Mouse (Mus musculus): ENCODE data around the gene Gm49325. TPM values are rescaled to one million over a fixed set of nuclear protein-coding genes. Genes with fewer than 3 reads are reported as not detected.
"Not testable (repeated sequence)": the region's sequence is repeated elsewhere in the genome, so short reads cannot be mapped to it uniquely, and the experiment has no call there.

Gene Gm49325
- polyA plus RNA-seq, 2 experiments from 2014 or later = 3.0 TPM; not detected in 1

GRCm38 (mm10) chr10:77685895-77686664 lies 80.1 kb downstream of the Gm49325 start, which contains the start of gene Tspear:
Gene Tspear, plus strand, starts transcription at chr10:77686569.
- ATAC-seq = no peak

GRCm38 (mm10) chr10:77687021-77687420 lies 81.0 kb downstream of the Gm49325 start:
- ATAC-seq = no peak

GRCm38 (mm10) chr10:77690356-77690807 lies 84.4 kb downstream of the Gm49325 start, which contains the start of gene Gm19402:
Gene Gm19402, minus strand, starts transcription at chr10:77690757.
- not testable (repeated sequence) for ATAC-seq

Other genes starting within 250 kb of the Gm49325 start
- 1 to 10 TPM in 1 of 2 experiments, under 1 TPM in 1; 0.74 to 1.2 TPM for gene Adarb1, start 187.9 kb upstream of the Gm49325 start, polyA plus RNA-seq (2017; shearing (Covaris generic))
- gene Fam207a, start 90.4 kb upstream of the Gm49325 start, polyA plus RNA-seq (2017; shearing (Covaris generic)) = 10 to 100 TPM; 11.8 to 14.3 TPM
- gene Itgb2, start 75.9 kb upstream of the Gm49325 start, polyA plus RNA-seq (2017; shearing (Covaris generic)) = 100 to 1,000 TPM; 449 to 774 TPM
- 100 to 1,000 TPM; 107 to 179 TPM for gene Pttg1ip, start 24.5 kb upstream of the Gm49325 start, polyA plus RNA-seq (2017; shearing (Covaris generic))
- 100 to 1,000 TPM in 1 of 2 experiments, 10 to 100 TPM in 1; 96.6 to 109 TPM for gene Sumo3, start 100 bp upstream of the Gm49325 start, polyA plus RNA-seq (2017; shearing (Covaris generic))
- 10 to 100 TPM; 42.0 to 65.6 TPM for gene Ube2g2, start 16.1 kb downstream of the Gm49325 start, polyA plus RNA-seq (2017; shearing (Covaris generic))
- 1 to 10 TPM in 1 of 2 experiments, under 1 TPM in 1; 0.31 to 1.4 TPM for gene Tspear, start 80.4 kb downstream of the Gm49325 start, polyA plus RNA-seq (2017; shearing (Covaris generic))
- not detected for gene Gm19402, start 84.6 kb downstream of the Gm49325 start, polyA plus RNA-seq (2017; shearing (Covaris generic))
- not detected for gene Gm9508, start 91.0 kb downstream of the Gm49325 start, polyA plus RNA-seq (2017; shearing (Covaris generic))
- not detected for gene Gm10272, start 100.4 kb downstream of the Gm49325 start, polyA plus RNA-seq (2017; shearing (Covaris generic))
- gene Gm10024, start 105.3 kb downstream of the Gm49325 start, polyA plus RNA-seq (2017; shearing (Covaris generic)) = not detected
- gene Gm10142, start 109.6 kb downstream of the Gm49325 start, polyA plus RNA-seq (2017; shearing (Covaris generic)) = not detected
- not detected for gene Krtap12-1, start 114.4 kb downstream of the Gm49325 start, polyA plus RNA-seq (2017; shearing (Covaris generic))
- not detected for gene Gm10100, start 120.3 kb downstream of the Gm49325 start, polyA plus RNA-seq (2017; shearing (Covaris generic))
- gene Gm18596, start 136.4 kb downstream of the Gm49325 start, polyA plus RNA-seq (2017; shearing (Covaris generic)) = not detected
- not detected for gene Gm9736, start 145.2 kb downstream of the Gm49325 start, polyA plus RNA-seq (2017; shearing (Covaris generic))
- gene Gm3233, start 153.5 kb downstream of the Gm49325 start, polyA plus RNA-seq (2017; shearing (Covaris generic)) = not detected
- not detected for gene Gm3238, start 165.1 kb downstream of the Gm49325 start, polyA plus RNA-seq (2017; shearing (Covaris generic))
- not detected for gene Gm7138, start 170.7 kb downstream of the Gm49325 start, polyA plus RNA-seq (2017; shearing (Covaris generic))
- gene Gm3250, start 176.3 kb downstream of the Gm49325 start, polyA plus RNA-seq (2017; shearing (Covaris generic)) = not detected
- not detected for gene Gm7137, start 182.0 kb downstream of the Gm49325 start, polyA plus RNA-seq (2017; shearing (Covaris generic))
- gene Gm9639, start 188.9 kb downstream of the Gm49325 start, polyA plus RNA-seq (2017; shearing (Covaris generic)) = not detected
- gene Gm19668, start 192.9 kb downstream of the Gm49325 start, polyA plus RNA-seq (2017; shearing (Covaris generic)) = not detected
- not detected for gene Gm9507, start 205.6 kb downstream of the Gm49325 start, polyA plus RNA-seq (2017; shearing (Covaris generic))
- gene Gm2696, start 208.5 kb downstream of the Gm49325 start, polyA plus RNA-seq (2017; shearing (Covaris generic)) = not detected
- gene Krtap10-4, start 220.9 kb downstream of the Gm49325 start, polyA plus RNA-seq (2017; shearing (Covaris generic)) = not detected
- gene Krtap10-10, start 229.8 kb downstream of the Gm49325 start, polyA plus RNA-seq (2017; shearing (Covaris generic)) = not detected
- not detected for gene Gm36176, start 240.6 kb downstream of the Gm49325 start, polyA plus RNA-seq (2017; shearing (Covaris generic))
- gene Gm10318, start 246.7 kb downstream of the Gm49325 start, polyA plus RNA-seq (2017; shearing (Covaris generic)) = not detected